Mouse (Mus musculus): ENCODE results near the gene Dnm2. TPM values are rescaled to one million over a fixed set of nuclear protein-coding genes. Genes with fewer than 3 reads are reported as not detected.
"Not testable (repeated sequence)": the region's sequence is repeated elsewhere in the genome, so short reads cannot be mapped to it uniquely, and the experiment has no call there.

The Dnm2 gene
- polyA plus RNA-seq, 1 experiment from 2014 or later = 79.1 TPM

- 96% methylated on average over 4 of the region's 4 CpGs for WGBS
- H3K36me3 ChIP-seq = peaks cover 8% of the 10 kb centered on the region
- peaks cover 20% of the 10 kb centered on the region for H3K4me1 ChIP-seq
- H3K9me3 ChIP-seq (replicated peaks) = no peaks in the 10 kb centered on the region
- ATAC-seq (replicated peaks; ENCODE audit: low FRiP score) = no peak
- H3K4me2 ChIP-seq = no peak overlapping the region
- H3K4me3 ChIP-seq (replicated peaks) = no peak overlapping the region
- H3K9ac ChIP-seq = no peak overlapping the region
- H3K27ac ChIP-seq = no peak overlapping the region
- H3K27me3 ChIP-seq = no peaks in the 10 kb centered on the region
Measured at GRCm38 (mm10) chr9:21513466-21513865, 88.8 kb downstream of the Dnm2 start.

DNA sequence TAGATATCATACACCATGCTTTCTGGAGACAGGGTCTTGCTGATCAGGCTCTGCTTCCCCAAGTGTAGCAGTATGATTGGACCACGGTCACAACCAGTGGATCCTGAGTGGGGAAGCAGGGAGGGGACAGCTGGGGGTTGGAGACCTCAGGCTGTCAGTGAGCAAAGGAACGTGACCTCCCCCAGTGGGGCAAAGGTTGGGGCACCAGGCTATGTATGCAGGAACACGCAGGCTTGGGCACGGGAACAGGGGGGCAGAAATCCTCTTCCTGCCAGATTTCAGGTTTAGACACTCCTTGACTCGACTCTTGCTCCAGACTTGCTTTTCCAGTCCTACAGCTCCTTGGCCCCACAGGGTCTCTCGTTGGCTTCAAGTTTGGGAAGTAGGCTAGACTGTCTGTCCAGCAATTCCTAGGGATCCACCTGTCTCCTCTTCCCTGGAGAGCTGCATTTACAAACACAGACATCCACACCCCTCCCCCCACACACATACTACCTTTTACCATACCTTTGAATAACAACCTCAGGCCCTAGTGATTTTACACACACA lies 93.3 kb downstream of the Dnm2 start:
- no peak overlapping the region for H3K9ac ChIP-seq
- no peak overlapping the region for H3K4me2 ChIP-seq
- 62% methylated on average over 6 of the region's 6 CpGs for WGBS
- no peak overlapping the region for H3K27ac ChIP-seq
- H3K4me3 ChIP-seq (replicated peaks) = no peak overlapping the region
- no peak for ATAC-seq (replicated peaks; ENCODE audit: low FRiP score)
- no peaks in the 10 kb centered on the region for H3K27me3 ChIP-seq
- H3K9me3 ChIP-seq (replicated peaks) = no peaks in the 10 kb centered on the region
- H3K4me1 ChIP-seq = no peaks in the 10 kb centered on the region
- H3K36me3 ChIP-seq = no peaks in the 10 kb centered on the region

GRCm38 (mm10) chr9:21518690-21519089 lies 94.0 kb downstream of the Dnm2 start:
- not testable (repeated sequence) for H3K9ac ChIP-seq
- WGBS = 87% methylated on average over 6 of the region's 6 CpGs

GRCm38 (mm10) chr9:21525142-21525936 lies 100.6 kb downstream of the Dnm2 start:
- H3K27me3 ChIP-seq = no peaks in the 10 kb centered on the region
- H3K27ac ChIP-seq = 0 out of 2 replicates have a peak overlapping the region, but pooled peaks have one; percentile 27
- no peak for ATAC-seq (replicated peaks; ENCODE audit: low FRiP score)
- H3K9ac ChIP-seq = 0 out of 2 replicates have a peak overlapping the region, but pooled peaks have one; percentile 17
- no peaks in the 10 kb centered on the region for H3K36me3 ChIP-seq
- no peaks in the 10 kb centered on the region for H3K9me3 ChIP-seq (replicated peaks)
- H3K4me2 ChIP-seq = no peak overlapping the region
- H3K4me3 ChIP-seq (replicated peaks) = no peak overlapping the region
- 0 out of 2 replicates have a peak, but pooled peaks cover 6% of the 10 kb centered on the region for H3K4me1 ChIP-seq
- 77% methylated on average over 7 of the region's 7 CpGs for WGBS

More at GRCm38 (mm10) chr9:21518690-21519089, 94.0 kb downstream of the Dnm2 start:
- H3K4me3 ChIP-seq (replicated peaks); H3K4me1 ChIP-seq; H3K27ac ChIP-seq; H3K4me2 ChIP-seq; ATAC-seq (replicated peaks; ENCODE audit: low FRiP score); H3K27me3 ChIP-seq; H3K9me3 ChIP-seq (replicated peaks); H3K36me3 ChIP-seq: not testable (repeated sequence)

DNA sequence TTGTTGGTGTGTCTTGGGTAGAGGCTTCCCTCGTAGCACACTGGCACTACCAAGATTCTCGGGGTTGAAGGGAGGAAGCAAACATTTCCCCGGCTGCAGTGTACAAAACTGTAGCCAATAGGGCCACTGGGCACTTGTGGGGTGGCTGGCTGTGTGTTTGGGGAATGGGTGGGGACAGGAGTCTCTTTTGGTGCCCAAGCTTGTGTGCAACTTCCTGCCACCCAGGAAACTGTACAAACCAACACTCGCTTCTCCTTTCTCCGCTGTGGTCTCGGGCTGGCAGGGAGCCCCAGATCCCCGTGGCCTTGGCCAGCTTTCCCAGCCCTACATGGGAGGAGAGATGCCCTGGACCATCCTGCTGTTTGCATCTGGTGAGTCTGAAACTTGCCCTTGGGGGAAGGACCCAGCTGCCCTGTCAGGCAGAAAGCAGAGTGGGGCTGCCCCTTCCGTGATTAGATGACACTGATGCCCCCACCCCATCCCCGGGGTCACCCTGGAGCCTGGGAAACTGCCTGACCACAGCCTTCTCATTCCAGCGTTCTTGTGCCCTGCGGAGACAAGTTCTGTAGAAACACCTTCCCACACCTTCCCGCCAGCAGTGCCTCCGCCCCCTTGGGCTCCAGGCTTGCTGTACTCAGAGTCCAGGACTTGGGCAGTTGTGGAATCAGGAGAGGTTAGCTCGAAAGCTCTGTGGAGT lies 101.4 kb downstream of the Dnm2 start, which contains the start of gene AB124611:
Gene AB124611 (plus strand): TSS at position 240 of the 697 bp plus-strand sequence.
- H3K4me1 ChIP-seq = 0 out of 2 replicates have a peak, but pooled peaks cover 6% of the 10 kb centered on the region

GRCm38 (mm10) chr9:21526634-21526944 lies 101.9 kb downstream of the Dnm2 start:
- H3K27me3 ChIP-seq = no peaks in the 10 kb centered on the region
- no peak for ATAC-seq (replicated peaks; ENCODE audit: low FRiP score)
- WGBS = 79% methylated on average over 3 of the region's 3 CpGs
- H3K9me3 ChIP-seq (replicated peaks) = no peaks in the 10 kb centered on the region
- H3K4me2 ChIP-seq = no peak overlapping the region
- H3K36me3 ChIP-seq = no peaks in the 10 kb centered on the region
- H3K4me3 ChIP-seq (replicated peaks) = no peak overlapping the region
- H3K9ac ChIP-seq = no peak overlapping the region
- 0 out of 2 replicates have a peak, but pooled peaks cover 6% of the 10 kb centered on the region for H3K4me1 ChIP-seq
- no peak overlapping the region for H3K27ac ChIP-seq

More for the DNA sequence above, 101.4 kb downstream of the Dnm2 start, which contains the start of gene AB124611:
- Histone ChIP-seq H3K27me3 (no peaks in the 10 kb centered on the region), H3K9ac (0 out of 2 replicates have a peak within 1 kb of the TSS, but pooled peaks have one; percentile 17), H3K9me3 (replicated peaks) (no peaks in the 10 kb centered on the region), H3K4me3 (replicated peaks) (no peak within 1 kb of the TSS), H3K27ac (0 out of 2 replicates have a peak within 1 kb of the TSS, but pooled peaks have one; percentile 27), H3K36me3 (no peaks in the 10 kb centered on the region), H3K4me2 (no peak within 1 kb of the TSS)
- ATAC-seq (replicated peaks; ENCODE audit: low FRiP score) = no peak
- 65% methylated on average over 14 of the region's 14 CpGs for WGBS

DNA sequence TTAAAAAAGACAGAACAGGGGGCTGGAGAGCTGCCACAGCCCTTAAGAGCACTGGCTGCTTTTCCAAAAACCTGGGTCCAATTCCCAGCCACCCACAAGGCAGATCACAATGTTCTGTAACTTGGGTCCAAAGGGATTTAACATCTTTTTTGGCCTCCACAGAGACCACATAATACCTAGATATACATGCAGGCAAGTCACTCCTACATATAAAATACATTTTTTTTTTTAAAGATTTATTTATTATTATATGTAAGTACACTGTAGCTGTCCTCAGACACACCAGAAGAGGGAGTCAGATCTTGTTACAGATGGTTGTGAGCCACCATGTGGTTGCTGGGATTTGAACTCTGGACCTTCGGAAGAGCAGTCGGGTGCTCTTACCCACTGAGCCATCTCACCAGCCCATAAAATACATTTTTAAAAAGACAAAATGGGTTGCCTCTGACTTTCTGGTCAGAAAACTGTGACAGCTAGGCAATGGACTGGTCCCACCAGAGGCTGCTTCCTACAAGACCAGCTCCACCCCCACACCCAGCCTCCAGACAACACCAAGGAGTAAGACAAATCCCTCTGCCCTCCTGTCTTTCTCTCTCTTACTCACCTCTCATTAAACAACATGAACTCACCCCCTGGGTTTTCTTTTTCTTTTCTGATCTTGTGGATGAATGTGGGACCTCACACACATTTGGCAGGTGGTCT lies 102.5 kb downstream of the Dnm2 start:
- Histone ChIP-seq H3K4me3 (replicated peaks) (no peak overlapping the region), H3K9me3 (replicated peaks) (no peaks in the 10 kb centered on the region), H3K27me3 (no peaks in the 10 kb centered on the region), H3K4me2 (no peak overlapping the region), H3K9ac (no peak overlapping the region), H3K4me1 (0 out of 2 replicates have a peak, but pooled peaks cover 6% of the 10 kb centered on the region), H3K27ac (no peak overlapping the region), H3K36me3 (no peaks in the 10 kb centered on the region)
- 94% methylated on average over 2 of the region's 2 CpGs for whole genome bisulfite sequencing
- ATAC-seq (replicated peaks; ENCODE audit: low FRiP score) = no peak

DNA sequence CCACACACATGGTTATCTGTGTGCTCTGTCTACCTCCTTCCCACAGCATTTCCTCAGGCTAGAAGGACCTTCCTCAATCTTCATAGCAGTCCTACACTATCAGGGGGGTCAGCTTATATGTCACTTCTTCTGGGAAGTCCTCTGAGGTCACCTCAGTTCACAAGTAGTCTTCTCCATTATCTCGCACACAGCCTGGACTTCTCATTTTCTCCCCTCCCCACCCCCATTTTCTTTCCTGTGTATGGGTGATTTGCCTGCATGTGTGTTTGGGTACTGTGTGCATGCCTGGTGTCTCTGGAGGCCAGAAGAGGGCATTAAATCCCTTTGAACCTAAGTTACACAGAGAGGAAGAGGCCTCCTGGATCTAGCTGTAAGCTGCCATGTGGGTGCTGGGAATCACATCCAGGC lies 103.2 kb downstream of the Dnm2 start:
- no peaks in the 10 kb centered on the region for H3K36me3 ChIP-seq
- H3K27me3 ChIP-seq = no peaks in the 10 kb centered on the region
- no peak overlapping the region for H3K4me2 ChIP-seq
- WGBS = 59% methylated on average over 1 of the region's 1 CpGs
- no peak overlapping the region for H3K27ac ChIP-seq
- H3K4me3 ChIP-seq (replicated peaks) = no peak overlapping the region
- no peak for ATAC-seq (replicated peaks; ENCODE audit: low FRiP score)
- 0 out of 2 replicates have a peak, but pooled peaks cover 6% of the 10 kb centered on the region for H3K4me1 ChIP-seq
- H3K9ac ChIP-seq = no peak overlapping the region
- no peaks in the 10 kb centered on the region for H3K9me3 ChIP-seq (replicated peaks)

DNA sequence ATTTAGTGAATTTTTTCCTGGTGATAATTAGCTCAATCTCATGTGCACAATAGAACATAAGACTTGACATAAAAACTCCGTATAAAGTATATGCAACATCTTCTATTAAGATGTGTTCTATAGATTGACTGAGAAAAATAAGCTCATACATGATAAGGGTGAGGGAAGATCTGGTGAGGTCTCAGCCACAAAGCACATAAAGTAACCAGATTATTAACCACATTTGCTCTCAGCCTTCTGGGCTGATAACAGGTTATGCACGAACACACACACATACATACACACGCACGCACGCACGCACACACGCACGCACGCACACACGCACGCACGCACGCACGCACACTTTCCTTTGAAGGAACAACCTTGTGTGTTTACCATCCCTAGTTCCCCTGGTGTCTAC lies 111.8 kb downstream of the Dnm2 start:
- Histone ChIP-seq H3K4me2 (no peak overlapping the region), H3K4me3 (replicated peaks) (no peak overlapping the region), H3K36me3 (no peaks in the 10 kb centered on the region), H3K27me3 (no peaks in the 10 kb centered on the region), H3K4me1 (peaks cover 6% of the 10 kb centered on the region; the same call in 1 of the 2 replicates), H3K9ac (no peak overlapping the region), H3K27ac (no peak overlapping the region), H3K9me3 (replicated peaks) (no peaks in the 10 kb centered on the region)
- ATAC-seq (replicated peaks; ENCODE audit: low FRiP score) = no peak
- 90% methylated on average over 14 of the region's 14 CpGs for WGBS

GRCm38 (mm10) chr9:21537009-21537408 lies 112.3 kb downstream of the Dnm2 start:
- Histone ChIP-seq H3K4me3 (replicated peaks) (no peak overlapping the region), H3K27ac (no peak overlapping the region), H3K4me2 (no peak overlapping the region), H3K9me3 (replicated peaks) (no peaks in the 10 kb centered on the region), H3K27me3 (no peaks in the 10 kb centered on the region), H3K36me3 (no peaks in the 10 kb centered on the region), H3K4me1 (peaks cover 6% of the 10 kb centered on the region; the same call in 1 of the 2 replicates), H3K9ac (no peak overlapping the region)
- WGBS = 63% methylated on average over 4 of the region's 4 CpGs
- ATAC-seq (replicated peaks; ENCODE audit: low FRiP score) = no peak

- Histone ChIP-seq H3K27ac (no peak overlapping the region), H3K4me1 (peaks cover 17% of the 10 kb centered on the region), H3K9ac (no peak overlapping the region), H3K4me2 (no peak overlapping the region), H3K4me3 (replicated peaks) (no peak overlapping the region), H3K36me3 (no peaks in the 10 kb centered on the region), H3K27me3 (no peaks in the 10 kb centered on the region), H3K9me3 (replicated peaks) (no peaks in the 10 kb centered on the region)
- 84% methylated on average over 7 of the region's 7 CpGs for WGBS
- no peak for ATAC-seq (replicated peaks; ENCODE audit: low FRiP score)
Measured at GRCm38 (mm10) chr9:21539981-21540753, 115.5 kb downstream of the Dnm2 start.

All from kidney, embryonic 15.5 days (tissue).